Mouse (Mus musculus) hindbrain, embryonic 15.5 days (tissue): ENCODE measurements around the gene Mvb12b. TPM values are rescaled to one million over a fixed set of nuclear protein-coding genes. Genes with fewer than 3 reads are reported as not detected.
"Not testable (repeated sequence)": the region's sequence is repeated elsewhere in the genome, so short reads cannot be mapped to it uniquely, and the experiment has no call there.

ENCODE experiments used
- ATAC-seq: fragments of 200-750 bp; cut with Nextera tagmentation; 2 replicates; pipeline ENCODE4 v1.8.0; 2017; ENCODE audit warnings: low read depth, moderate number of reproducible peaks, moderate TSS enrichment; ENCODE audit not compliant: low FRiP score
- H3K27ac ChIP-seq: fragments of 300-500 bp; sonication (generic); replicated peaks from 2 replicates; pipeline ENCODE4 v1.5.1; 2015; ENCODE audit warnings: mild to moderate bottlenecking, inconsistent platforms
- H3K27me3 ChIP-seq: fragments of 300-500 bp; sonication (generic); 2 replicates; pipeline ENCODE4 v1.6.1; 2015; ENCODE audit warnings: control low read depth, inconsistent platforms
- H3K36me3 ChIP-seq: fragments of 300-500 bp; sonication (generic); 2 replicates; pipeline ENCODE4 v1.6.1; 2015; ENCODE audit warnings: control low read depth, inconsistent platforms
- H3K4me1 ChIP-seq: fragments of 300-500 bp; sonication (generic); replicated peaks from 2 replicates; pipeline ENCODE4 v1.6.1; 2015; ENCODE audit warnings: control low read depth, inconsistent platforms
- H3K4me2 ChIP-seq: fragments of 300-500 bp; sonication (generic); 2 replicates; pipeline ENCODE4 v1.6.1; 2015; ENCODE audit warnings: moderate library complexity, mild to moderate bottlenecking, inconsistent platforms
- H3K4me3 ChIP-seq: fragments of 300-500 bp; sonication (generic); 2 replicates; pipeline ENCODE4 v1.5.1; 2015; ENCODE audit warnings: mild to moderate bottlenecking, inconsistent platforms
- H3K9ac ChIP-seq: fragments of 300-500 bp; sonication (generic); 2 replicates; pipeline ENCODE4 v1.6.1; 2015; ENCODE audit warnings: inconsistent platforms
- H3K9me3 ChIP-seq: fragments of 300-500 bp; sonication (generic); 2 replicates; pipeline ENCODE4 v1.6.1; 2016; ENCODE audit warnings: control low read depth, inconsistent platforms
- WGBS: fragments of 180-500 bp; shearing (Covaris S2); methylation state at CpG from one replicate; pipeline ENCODE4 v1.1.7; 2015; 5-methylcytosine and 5-hydroxymethylcytosine counted together
- polyA plus RNA-seq: library from polyadenylated mRNA; unstranded; fragments of >200 nt; fragmentation: Nextera tagmentation; extraction: Ambion mirVana; gene quantifications from 2 replicates; pipeline ENCODE4 v1.2.1, GENCODE M21; 2015

Gene Mvb12b
- polyA plus RNA-seq, 1 experiment from 2014 or later: 66.2 TPM

DNA sequence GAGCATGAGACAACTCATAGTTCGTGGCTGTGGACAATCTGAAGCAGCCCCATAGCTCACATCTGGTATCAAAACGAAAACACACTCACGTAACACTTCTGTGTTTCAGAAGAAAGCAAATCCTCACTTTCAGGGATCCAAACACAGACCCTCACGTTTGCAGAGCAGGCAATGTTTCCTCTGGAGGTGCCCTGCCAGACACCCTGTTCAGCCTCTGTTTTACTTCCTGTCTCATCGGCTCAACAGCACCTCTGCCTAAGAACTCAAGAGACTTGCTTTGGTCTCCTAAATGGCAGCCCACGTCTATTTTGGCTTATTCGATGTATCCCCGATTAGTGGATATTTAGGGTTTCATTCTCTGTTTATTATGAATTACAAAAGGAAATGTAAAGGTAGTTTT is 27.3 kb upstream of the Mvb12b start:
- H3K4me2 ChIP-seq: no peak overlapping the region
- no peak overlapping the region for H3K27ac ChIP-seq
- H3K9ac ChIP-seq: no peak overlapping the region
- no peaks in the 10 kb centered on the region for H3K27me3 ChIP-seq
- no peaks in the 10 kb centered on the region for H3K9me3 ChIP-seq
- no peaks in the 10 kb centered on the region for H3K36me3 ChIP-seq
- H3K4me3 ChIP-seq: no peak overlapping the region
- no peak for ATAC-seq
- WGBS: 84% methylated on average over 8 of the region's 8 CpGs
- H3K4me1 ChIP-seq: peaks cover 4% of the 10 kb centered on the region

DNA sequence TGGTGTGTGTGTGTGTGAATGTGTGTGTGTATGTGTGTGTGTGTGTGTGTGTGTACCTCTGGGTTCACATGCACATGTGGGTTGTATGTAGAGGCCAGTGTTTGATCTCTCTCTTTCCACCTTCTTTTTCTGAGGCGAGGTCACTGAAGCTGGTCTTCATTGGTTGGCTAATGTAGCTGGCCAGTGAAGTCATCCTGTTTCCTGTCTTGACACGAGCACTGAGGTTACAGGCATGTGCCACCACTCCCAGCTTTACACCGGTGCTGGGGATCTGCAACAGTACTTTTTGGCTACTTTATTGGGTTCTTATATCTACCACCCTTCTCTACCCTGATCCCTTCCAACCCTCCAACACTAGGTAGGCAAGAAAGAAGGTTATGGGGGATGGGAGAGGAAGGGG is 26.6 kb upstream of the Mvb12b start:
- H3K27me3 ChIP-seq: no peaks in the 10 kb centered on the region
- H3K36me3 ChIP-seq: no peaks in the 10 kb centered on the region
- no peaks in the 10 kb centered on the region for H3K4me1 ChIP-seq
- ATAC-seq: no peak
- H3K4me2 ChIP-seq: no peak overlapping the region
- 79% methylated on average over 2 of the region's 3 CpGs for WGBS
- H3K27ac ChIP-seq: no peak overlapping the region
- no peak overlapping the region for H3K4me3 ChIP-seq
- H3K9ac ChIP-seq: no peak overlapping the region
- no peaks in the 10 kb centered on the region for H3K9me3 ChIP-seq

DNA sequence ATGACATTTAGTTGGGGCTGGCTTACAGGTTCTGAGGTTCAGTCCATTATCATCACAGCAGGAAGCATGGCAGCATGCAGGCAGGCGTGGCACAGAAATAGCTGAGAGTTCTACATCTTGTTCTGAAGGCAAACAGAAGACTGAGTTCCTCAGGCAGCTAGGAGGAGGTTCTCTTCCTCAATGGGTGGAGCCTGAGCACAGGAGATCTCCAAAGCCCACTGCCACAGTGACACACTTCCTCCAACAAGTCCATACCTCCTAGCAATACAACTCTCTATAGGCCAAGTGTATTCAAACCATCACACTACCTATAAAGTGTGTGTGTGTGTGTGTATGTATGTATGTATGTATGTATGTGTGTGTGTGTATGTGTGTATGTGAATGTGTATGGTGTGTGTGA is 25.9 kb upstream of the Mvb12b start:
- not testable (repeated sequence) for H3K27ac ChIP-seq, H3K4me3 ChIP-seq, ATAC-seq, H3K4me2 ChIP-seq, H3K27me3 ChIP-seq, H3K9me3 ChIP-seq, H3K9ac ChIP-seq, H3K4me1 ChIP-seq, H3K36me3 ChIP-seq
- 65% methylated on average over 1 of the region's 1 CpGs for WGBS

DNA sequence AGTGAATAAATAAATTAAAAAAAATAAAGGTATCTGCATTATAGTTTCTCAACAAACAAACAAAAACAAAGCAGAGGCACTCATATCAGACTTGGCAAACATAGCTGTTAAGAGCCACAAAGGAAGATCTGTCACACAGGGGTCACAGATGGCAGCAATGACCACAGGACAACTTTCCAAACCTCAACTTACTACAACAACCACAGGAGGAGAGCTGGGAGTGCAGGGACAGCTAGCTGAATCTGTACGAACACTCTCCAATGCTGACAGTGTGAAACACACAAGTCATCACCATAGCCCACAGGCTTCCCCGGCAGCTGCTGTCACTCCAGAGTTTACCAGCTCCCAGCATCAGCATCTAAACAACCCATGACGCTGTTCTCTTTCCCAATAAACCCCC is 25.0 kb upstream of the Mvb12b start:
- Histone ChIP-seq H3K9me3 (no peaks in the 10 kb centered on the region), H3K36me3 (no peaks in the 10 kb centered on the region), H3K4me1 (no peaks in the 10 kb centered on the region), H3K9ac (no peak overlapping the region), H3K27ac (no peak overlapping the region), H3K4me2 (no peak overlapping the region), H3K4me3 (no peak overlapping the region), H3K27me3 (no peaks in the 10 kb centered on the region)
- ATAC-seq: no peak
- WGBS: 75% methylated on average over 3 of the region's 3 CpGs

DNA sequence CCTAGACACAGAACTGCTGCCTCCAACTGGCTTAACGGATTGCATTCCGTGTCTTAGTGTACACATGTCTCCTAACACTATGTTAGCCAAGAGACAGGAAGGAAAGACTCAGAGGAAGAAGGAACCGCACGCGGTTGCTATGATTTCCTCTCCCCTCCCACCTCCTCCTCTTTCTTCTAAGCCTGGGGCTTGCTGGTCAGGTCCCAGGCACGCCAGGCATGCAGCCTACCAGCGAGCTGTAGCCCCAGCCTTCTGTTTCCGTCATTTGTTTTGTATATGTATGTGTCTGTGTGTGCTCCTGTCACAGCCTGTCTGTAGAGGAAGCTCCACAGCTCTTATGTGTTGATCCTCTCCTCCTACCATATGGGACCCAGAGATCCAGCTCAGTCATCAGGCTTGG is 20.6 kb upstream of the Mvb12b start:
- WGBS: 62% methylated on average over 8 of the region's 8 CpGs
- no peak overlapping the region for H3K27ac ChIP-seq
- no peak overlapping the region for H3K4me2 ChIP-seq
- H3K9ac ChIP-seq: no peak overlapping the region
- H3K4me1 ChIP-seq: no peaks in the 10 kb centered on the region
- H3K36me3 ChIP-seq: no peaks in the 10 kb centered on the region; the same call in 1 of the 2 replicates
- no peaks in the 10 kb centered on the region for H3K27me3 ChIP-seq
- H3K9me3 ChIP-seq: no peaks in the 10 kb centered on the region; the same call in 1 of the 2 replicates
- no peak overlapping the region for H3K4me3 ChIP-seq
- peak; percentile 27; the same call in 1 of the 2 replicates for ATAC-seq

DNA sequence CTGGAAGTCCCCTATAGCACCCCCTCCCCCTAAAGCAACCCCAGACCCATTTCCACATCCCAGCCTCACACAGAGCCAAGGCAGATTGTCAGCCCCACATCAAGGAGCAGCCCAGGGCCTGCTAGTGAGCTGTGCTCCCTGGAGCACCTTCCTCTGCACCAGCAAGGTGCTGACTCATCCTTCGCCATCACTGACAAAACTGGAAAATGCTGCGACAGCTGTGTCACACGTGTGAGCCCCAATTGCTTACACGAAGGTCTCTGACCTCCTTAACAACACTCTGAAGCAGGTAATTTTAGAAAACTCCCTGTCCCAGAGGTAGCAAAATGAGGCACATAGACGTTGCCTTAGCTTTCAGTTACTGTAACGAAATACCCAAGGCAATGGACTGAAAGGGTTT is 19.4 kb upstream of the Mvb12b start:
- H3K27ac ChIP-seq: no peak overlapping the region
- WGBS: 84% methylated on average over 6 of the region's 6 CpGs
- H3K36me3 ChIP-seq: no peaks in the 10 kb centered on the region; the same call in 1 of the 2 replicates
- H3K9ac ChIP-seq: no peak overlapping the region
- H3K4me1 ChIP-seq: no peaks in the 10 kb centered on the region
- no peaks in the 10 kb centered on the region; the same call in 1 of the 2 replicates for H3K9me3 ChIP-seq
- no peak overlapping the region for H3K4me3 ChIP-seq
- no peaks in the 10 kb centered on the region for H3K27me3 ChIP-seq
- no peak overlapping the region for H3K4me2 ChIP-seq
- no peak for ATAC-seq

DNA sequence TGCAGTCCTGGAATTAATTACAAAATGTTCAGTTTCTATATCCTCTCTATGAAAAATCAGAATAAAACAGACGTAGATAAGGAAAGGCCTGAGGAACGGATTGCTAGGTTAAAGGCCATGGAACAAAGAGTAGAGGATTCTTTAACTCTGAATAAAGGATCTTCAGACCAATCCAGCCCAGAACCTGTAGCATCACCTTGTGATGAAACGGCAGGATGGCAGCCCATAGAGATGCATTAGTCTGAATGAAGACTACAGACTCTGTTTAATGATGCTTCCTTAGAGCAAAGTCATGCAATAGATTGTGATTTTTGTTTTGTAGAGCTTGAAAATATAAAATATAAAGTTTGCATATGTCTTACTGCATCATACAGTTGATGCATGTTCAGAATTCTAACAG is 8.1 kb upstream of the Mvb12b start:
- H3K9me3 ChIP-seq: no peaks in the 10 kb centered on the region
- H3K27me3 ChIP-seq: no peaks in the 10 kb centered on the region
- no peak overlapping the region for H3K4me2 ChIP-seq
- no peak overlapping the region for H3K9ac ChIP-seq
- H3K36me3 ChIP-seq: no peaks in the 10 kb centered on the region
- no peaks in the 10 kb centered on the region for H3K4me1 ChIP-seq
- ATAC-seq: no peak
- WGBS: 78% methylated on average over 3 of the region's 3 CpGs
- H3K27ac ChIP-seq: no peak overlapping the region
- H3K4me3 ChIP-seq: no peak overlapping the region

DNA sequence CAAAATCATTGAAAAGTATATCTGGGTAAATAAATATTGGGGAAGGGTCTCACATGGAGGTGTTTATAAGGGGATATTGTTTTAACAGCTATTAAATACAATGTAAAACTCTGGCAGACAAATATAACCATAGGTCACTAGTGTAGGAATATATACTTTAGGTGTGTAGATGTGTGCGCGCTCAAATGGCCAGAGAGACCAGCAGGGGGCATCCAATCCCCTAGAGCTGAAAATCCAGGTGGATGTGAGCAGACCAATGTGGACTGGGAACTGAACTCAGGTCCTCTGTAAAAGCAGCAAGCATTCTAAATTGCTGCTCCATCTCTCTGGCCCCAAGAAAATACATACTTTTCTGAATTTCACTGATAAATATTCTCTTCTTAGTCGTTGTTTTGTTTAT is 5.4 kb upstream of the Mvb12b start:
- no peaks in the 10 kb centered on the region for H3K36me3 ChIP-seq
- no peak overlapping the region for H3K4me3 ChIP-seq
- H3K9ac ChIP-seq: no peak overlapping the region
- no peaks in the 10 kb centered on the region for H3K9me3 ChIP-seq
- 85% methylated on average over 3 of the region's 3 CpGs for WGBS
- H3K4me2 ChIP-seq: no peak overlapping the region
- ATAC-seq: no peak
- no peaks in the 10 kb centered on the region for H3K4me1 ChIP-seq
- H3K27ac ChIP-seq: no peak overlapping the region
- H3K27me3 ChIP-seq: no peaks in the 10 kb centered on the region

DNA sequence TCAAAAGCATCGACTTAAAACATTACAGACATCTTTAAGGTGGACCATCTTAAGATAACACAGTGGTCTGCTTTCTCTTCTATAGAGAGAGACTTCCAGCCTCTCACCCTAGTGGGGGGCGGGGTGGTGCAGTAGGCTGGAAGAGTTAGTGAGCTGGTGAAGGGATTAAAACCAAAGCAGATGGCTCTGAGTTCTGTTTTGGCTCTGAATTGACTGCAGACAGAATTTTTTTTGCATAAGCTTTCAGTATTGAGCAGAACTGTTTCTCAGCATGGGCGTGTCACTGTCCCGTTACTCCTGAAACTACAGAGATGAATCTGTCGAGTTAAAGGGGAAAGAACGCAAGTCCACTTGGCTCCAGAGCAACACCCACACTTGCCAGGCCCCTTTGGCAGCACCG is 4.6 kb upstream of the Mvb12b start:
- Histone ChIP-seq H3K9ac (no peak overlapping the region), H3K4me3 (no peak overlapping the region), H3K27ac (no peak overlapping the region), H3K27me3 (no peaks in the 10 kb centered on the region), H3K4me2 (no peak overlapping the region), H3K36me3 (no peaks in the 10 kb centered on the region), H3K9me3 (no peaks in the 10 kb centered on the region), H3K4me1 (peaks cover 6% of the 10 kb centered on the region)
- no peak for ATAC-seq
- WGBS: 84% methylated on average over 7 of the region's 7 CpGs

DNA sequence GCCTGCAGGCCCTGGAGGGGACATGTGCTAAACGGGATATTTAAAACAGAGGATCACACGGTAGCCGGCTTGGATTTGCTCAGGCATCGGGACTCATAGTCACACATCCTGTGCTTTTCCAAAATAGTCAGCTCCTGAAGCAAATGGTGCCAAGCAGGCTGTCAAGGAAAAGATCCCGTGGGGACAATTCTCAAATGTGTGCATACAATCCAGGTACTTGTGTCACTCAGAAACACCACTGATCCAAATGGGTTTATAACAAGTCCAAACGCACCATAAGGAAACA is 297 bp upstream of the Mvb12b start:
- peak overlapping the region; percentile 97 for H3K9ac ChIP-seq
- no peak for ATAC-seq
- no peaks in the 10 kb centered on the region for H3K36me3 ChIP-seq
- peaks cover 35% of the 10 kb centered on the region for H3K4me1 ChIP-seq
- peak overlapping the region; percentile 75 for H3K4me3 ChIP-seq
- no peaks in the 10 kb centered on the region for H3K9me3 ChIP-seq
- 51% methylated on average over 6 of the region's 6 CpGs for WGBS
- H3K27me3 ChIP-seq: no peaks in the 10 kb centered on the region
- H3K4me2 ChIP-seq: peak overlapping the region; percentile 72
- peak overlapping the region; percentile 98 for H3K27ac ChIP-seq

DNA sequence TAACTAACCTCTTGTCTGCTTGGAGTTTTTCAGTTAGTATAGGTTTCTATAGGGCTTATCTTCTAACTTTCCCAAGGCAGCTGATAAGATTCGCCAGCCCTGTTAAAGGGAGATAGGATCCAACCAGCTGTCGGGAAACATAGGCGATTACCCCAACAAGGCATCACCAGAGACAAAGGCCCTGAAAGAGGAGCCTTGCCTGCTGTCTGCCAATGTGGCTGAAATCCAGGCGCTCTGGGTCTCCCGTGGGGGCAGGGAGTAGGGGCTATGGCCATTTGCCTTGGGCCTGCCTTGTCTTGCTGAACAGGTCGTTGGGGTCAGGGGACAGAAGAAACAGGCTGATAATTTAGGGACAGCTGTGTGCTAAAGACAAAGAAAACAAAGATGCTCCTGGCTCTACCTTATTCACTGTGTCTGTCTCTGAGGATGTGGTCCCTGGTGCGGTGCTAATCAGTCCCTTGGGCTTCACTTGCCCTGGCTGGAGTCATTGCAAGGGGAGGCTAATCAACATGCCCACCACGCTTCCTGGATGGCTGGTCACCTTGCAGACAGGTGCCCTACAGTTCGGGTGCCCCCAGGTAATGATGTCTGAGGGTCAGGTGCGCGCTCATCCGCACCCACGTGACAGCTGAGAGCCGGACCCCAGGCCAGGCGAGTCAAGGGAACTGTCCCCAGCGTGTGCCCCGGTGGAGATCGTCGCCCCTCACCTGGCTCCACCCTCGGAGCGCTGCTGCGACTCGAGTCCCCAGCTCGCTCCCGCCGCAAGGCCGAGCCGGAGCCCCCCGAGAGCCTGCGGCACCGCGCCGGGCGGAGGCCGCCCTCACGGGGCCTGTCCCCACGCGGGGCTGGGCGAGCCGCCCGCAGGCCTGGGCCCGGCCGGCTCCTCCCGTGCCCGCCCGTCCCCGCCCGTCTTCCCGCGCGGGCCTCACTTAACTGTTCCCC is 1.1 kb downstream of the Mvb12b start:
- H3K27ac ChIP-seq: peak overlapping the region; percentile 98
- H3K9ac ChIP-seq: peak overlapping the region; percentile 97
- H3K4me2 ChIP-seq: peak overlapping the region; percentile 72
- peak overlapping the region; percentile 75 for H3K4me3 ChIP-seq
- no peaks in the 10 kb centered on the region for H3K9me3 ChIP-seq
- WGBS: under 1% methylated on average over 50 of the region's 51 CpGs
- H3K27me3 ChIP-seq: no peaks in the 10 kb centered on the region
- peak; percentile 59 for ATAC-seq
- H3K36me3 ChIP-seq: no peaks in the 10 kb centered on the region
- peaks cover 43% of the 10 kb centered on the region for H3K4me1 ChIP-seq

DNA sequence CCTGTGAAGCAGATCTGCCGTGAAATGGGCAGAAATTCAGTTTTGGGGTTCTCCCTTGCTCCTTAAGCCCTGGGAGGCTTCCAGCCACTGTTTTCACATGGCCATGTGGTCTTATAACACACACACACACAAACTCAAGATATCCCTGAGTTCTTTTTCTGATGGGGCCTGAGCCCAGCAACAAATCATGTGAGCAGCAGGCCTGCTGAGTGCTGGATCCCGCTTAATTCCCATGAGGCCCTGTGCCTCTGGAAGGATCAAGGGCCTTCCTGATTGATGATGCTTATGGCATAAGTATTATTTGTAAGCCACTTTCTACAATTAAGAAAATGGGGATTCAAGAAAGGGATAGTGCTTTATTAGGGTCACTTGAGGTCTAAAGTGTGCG is 2.5 kb downstream of the Mvb12b start:
- peak overlapping the region; percentile 30 for H3K27ac ChIP-seq
- peaks cover 54% of the 10 kb centered on the region for H3K4me1 ChIP-seq
- no peaks in the 10 kb centered on the region for H3K36me3 ChIP-seq
- no peak for ATAC-seq
- peak overlapping the region; percentile 72 for H3K4me2 ChIP-seq
- WGBS: 68% methylated on average over 3 of the region's 3 CpGs
- no peaks in the 10 kb centered on the region for H3K27me3 ChIP-seq
- no peaks in the 10 kb centered on the region for H3K9me3 ChIP-seq
- H3K4me3 ChIP-seq: no peak overlapping the region
- H3K9ac ChIP-seq: 0 out of 2 replicates have a peak overlapping the region, but pooled peaks have one; percentile 3
